Mouse (Mus musculus) large intestine, adult 2 months (tissue): ENCODE measurements around the gene Ap1g1. TPM values are rescaled to one million over a fixed set of nuclear protein-coding genes. Genes with fewer than 3 reads are reported as not detected.

Experiments used
- DNase-seq: peaks from one replicate; pipeline ENCODE4 v3.0.0-alpha.2; 2012; ENCODE audit warnings: low read depth, low spot score
- WGBS: fragments of 180-500 bp; shearing (Covaris S2); methylation state at CpG from one replicate; pipeline ENCODE4 v1.1.7; 2018; 5-methylcytosine and 5-hydroxymethylcytosine counted together
- polyA plus RNA-seq: library from polyadenylated mRNA; depleted of rRNA; stranded (reverse); fragments of >200 nt; gene quantifications from 2 replicates; pipeline ENCODE4 v1.2.3, GENCODE M21; 2012; rRNA removed

Gene Ap1g1
- polyA plus RNA-seq, 1 experiment = 28.5 TPM

DNA sequence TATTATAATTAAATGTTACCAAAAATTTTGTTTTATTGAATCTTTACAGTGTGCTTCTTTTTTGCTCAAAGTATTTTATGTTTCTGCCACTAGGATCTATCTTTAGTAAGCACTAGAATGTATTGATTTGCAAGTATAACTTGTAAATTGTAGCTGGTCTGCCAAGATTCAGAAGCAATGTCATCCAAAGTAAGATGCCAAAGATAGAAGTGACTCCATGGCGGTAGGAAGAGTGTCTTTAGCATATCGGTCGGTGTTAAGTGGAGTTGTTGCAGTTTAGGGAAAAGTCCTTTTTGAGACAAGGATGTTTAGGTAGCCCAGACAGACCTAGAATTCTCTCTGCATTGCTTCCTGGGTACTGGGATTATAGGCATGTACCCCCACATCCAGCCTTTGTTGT lies 128.6 kb downstream of the Ap1g1 start:
- WGBS = 94% methylated on average over 3 of the region's 3 CpGs
- DNase-seq = no peak

DNA sequence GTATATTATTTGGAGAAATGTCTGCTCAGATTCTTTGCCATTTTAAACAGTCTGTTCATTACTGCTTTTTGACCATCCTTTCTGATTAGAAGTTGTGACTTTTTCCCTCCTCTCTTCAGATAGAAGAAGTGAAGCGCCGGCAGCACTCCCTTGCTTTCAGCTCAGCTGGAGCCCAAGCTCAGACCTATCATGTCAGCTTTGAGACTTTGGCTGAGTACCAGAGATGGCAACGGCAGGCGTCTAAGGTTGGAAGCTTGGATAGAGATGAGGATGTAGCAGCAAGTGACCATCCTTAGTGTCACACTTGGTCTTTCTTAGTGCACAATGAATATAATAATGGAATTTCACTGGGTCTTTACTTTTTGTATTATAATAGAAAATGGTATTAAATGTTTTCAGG lies 129.0 kb downstream of the Ap1g1 start:
- 95% methylated on average over 4 of the region's 4 CpGs for WGBS
- no peak for DNase-seq

Other genes starting within 250 kb of the Ap1g1 start
- gene Dhx38, start 212.7 kb upstream of the Ap1g1 start, polyA plus RNA-seq = 16.6 and 19.7 TPM in 2 replicates
- 4.8 and 5.8 TPM in 2 replicates for gene Txnl4b, start 212.7 kb upstream of the Ap1g1 start, polyA plus RNA-seq
- gene Hp, start 199.4 kb upstream of the Ap1g1 start, polyA plus RNA-seq = 17.8 and 35.4 TPM in 2 replicates
- 12.5 and 20.0 TPM in 2 replicates for gene Dhodh, start 169.9 kb upstream of the Ap1g1 start, polyA plus RNA-seq
- gene Pkd1l3, start 164.0 kb upstream of the Ap1g1 start, polyA plus RNA-seq = 0.05 and 0.23 TPM in 2 replicates
- gene Ist1, start 85.3 kb upstream of the Ap1g1 start, polyA plus RNA-seq = 54.0 and 61.4 TPM in 2 replicates
- gene Zfp821, start 73.0 kb upstream of the Ap1g1 start, polyA plus RNA-seq = 5.6 and 6.3 TPM in 2 replicates
- 5.5 and 8.6 TPM in 2 replicates for gene Atxn1l, start 40.8 kb upstream of the Ap1g1 start, polyA plus RNA-seq
- gene Phlpp2, start 90.0 kb downstream of the Ap1g1 start, polyA plus RNA-seq = 10.4 and 24.2 TPM in 2 replicates
- gene Marveld3, start 183.6 kb downstream of the Ap1g1 start, polyA plus RNA-seq = 26.9 and 29.0 TPM in 2 replicates
- 0.77 and 18.1 TPM in 2 replicates for gene Tat, start 211.9 kb downstream of the Ap1g1 start, polyA plus RNA-seq